Mouse (Mus musculus) thymus, adult 2 months (tissue): ENCODE measurements around the gene Rhox1. TPM values are rescaled to one million over a fixed set of nuclear protein-coding genes. Genes with fewer than 3 reads are reported as not detected.
"Not testable (repeated sequence)": the region's sequence is repeated elsewhere in the genome, so short reads cannot be mapped to it uniquely, and the experiment has no call there.

ENCODE experiments used
- DNase-seq: peaks from one replicate; pipeline ENCODE4 v3.0.0; 2021
- H3K27ac ChIP-seq: fragments of 200-500 bp; 2 replicates; pipeline ENCODE4 v1.5.1; 2012; ENCODE audit warnings: low read length, control low read depth; ENCODE audit not compliant: control insufficient read depth, insufficient read depth
- H3K27me3 ChIP-seq: fragments of 200-500 bp; 2 replicates; pipeline ENCODE4 v1.6.1; 2012; ENCODE audit warnings: mild to moderate bottlenecking, low read length, moderate library complexity, mixed read lengths; ENCODE audit not compliant: control insufficient read depth, insufficient read depth
- H3K36me3 ChIP-seq: fragments of 200-500 bp; 2 replicates; pipeline ENCODE4 v1.6.1; 2012; ENCODE audit warnings: mild to moderate bottlenecking, low read length, moderate library complexity; ENCODE audit not compliant: control insufficient read depth, insufficient read depth
- H3K4me1 ChIP-seq: fragments of 200-500 bp; replicated peaks from 2 replicates; pipeline ENCODE4 v1.6.1; 2012; ENCODE audit warnings: low read length; ENCODE audit not compliant: control insufficient read depth, insufficient read depth
- H3K4me3 ChIP-seq: fragments of 200-500 bp; 2 replicates; pipeline ENCODE4 v1.5.1; 2012; ENCODE audit warnings: mild to moderate bottlenecking, low read length, control low read depth, moderate library complexity; ENCODE audit not compliant: control insufficient read depth, insufficient read depth
- CTCF ChIP-seq: fragments of 200-500 bp; IDR thresholded peaks from 2 replicates; pipeline ENCODE4 v1.5.1; 2012; ENCODE audit warnings: mild to moderate bottlenecking, control low read depth, low read length, moderate library complexity, borderline replicate concordance; ENCODE audit not compliant: control insufficient read depth, poor library complexity, insufficient read depth; ENCODE audit errors: extremely low read depth
- POLR2A ChIP-seq: fragments of 200-500 bp; IDR thresholded peaks from 2 replicates; pipeline ENCODE4 v1.6.1; 2012; ENCODE audit warnings: mild to moderate bottlenecking, low read length, control low read depth, moderate library complexity; ENCODE audit not compliant: control insufficient read depth, poor library complexity, insufficient read depth; ENCODE audit errors: extremely low read depth
- WGBS: fragments of 180-500 bp; shearing (Covaris S2); methylation state at CpG from one replicate; pipeline ENCODE4 v1.1.7; 2018; 5-methylcytosine and 5-hydroxymethylcytosine counted together
- polyA plus RNA-seq: library from polyadenylated mRNA; depleted of rRNA; stranded (reverse); fragments of >200 nt; gene quantifications from 2 replicates; pipeline ENCODE4 v1.2.3, GENCODE M21; 2012; rRNA removed

The Rhox1 gene
- not detected in 2 replicates for polyA plus RNA-seq

GRCm38 (mm10) chrX:37222158-37222557, at the start of gene Rhox1:
Rhox1 (minus strand) TSS chrX:37222258.
- H3K27ac ChIP-seq, H3K4me3 ChIP-seq, H3K36me3 ChIP-seq, DNase-seq, H3K4me1 ChIP-seq, H3K27me3 ChIP-seq: not testable (repeated sequence)
- WGBS: 95% methylated on average over 1 of the region's 1 CpGs

GRCm38 (mm10) chrX:37265038-37265437, 43.0 kb upstream of the Rhox1 start, which contains the start of gene Rhox4a:
Rhox4a (plus strand) TSS chrX:37265338.
- H3K4me1 ChIP-seq, H3K4me3 ChIP-seq, H3K36me3 ChIP-seq, H3K27ac ChIP-seq, H3K27me3 ChIP-seq, DNase-seq: not testable (repeated sequence)
- 95% methylated on average over 11 of the region's 19 CpGs for WGBS

- not testable (repeated sequence) for H3K4me3 ChIP-seq, H3K27me3 ChIP-seq, H3K27ac ChIP-seq, H3K36me3 ChIP-seq, DNase-seq, H3K4me1 ChIP-seq
- WGBS: 90% methylated on average over 1 of the region's 3 CpGs
Observed at GRCm38 (mm10) chrX:37249619-37250018, 27.6 kb upstream of the Rhox1 start, which contains the start of gene Rhox3a. Rhox3a (plus strand) TSS chrX:37249919.

- not testable (repeated sequence) for H3K4me1 ChIP-seq, H3K27me3 ChIP-seq, H3K27ac ChIP-seq, DNase-seq, H3K4me3 ChIP-seq, H3K36me3 ChIP-seq
- 90% methylated on average over 2 of the region's 9 CpGs for WGBS
Observed at GRCm38 (mm10) chrX:37244676-37245075, 22.6 kb upstream of the Rhox1 start, which contains the start of gene Rhox2a. Rhox2a (plus strand) TSS chrX:37244976.

- no peaks in the 10 kb centered on the region for H3K27me3 ChIP-seq
- H3K36me3 ChIP-seq: no peaks in the 10 kb centered on the region
- no peak for DNase-seq
- no peak within 1 kb of the TSS for H3K4me3 ChIP-seq
- TF ChIP-seq POLR2A (no peak), CTCF (no peak)
- WGBS: 95% methylated on average over 10 of the region's 10 CpGs
- no peaks in the 10 kb centered on the region for H3K4me1 ChIP-seq
- no peak within 1 kb of the TSS for H3K27ac ChIP-seq
Observed at GRCm38 (mm10) chrX:37210941-37211340, 11.1 kb downstream of the Rhox1 start, which contains the start of gene Gm9. Gm9 (minus strand) TSS chrX:37211041.

GRCm38 (mm10) chrX:37198676-37199075, 23.4 kb downstream of the Rhox1 start:
- H3K4me3 ChIP-seq: no peak overlapping the region
- no peaks in the 10 kb centered on the region for H3K4me1 ChIP-seq
- TF ChIP-seq CTCF (no peak), POLR2A (no peak)
- H3K27ac ChIP-seq: no peak overlapping the region
- no peaks in the 10 kb centered on the region for H3K36me3 ChIP-seq
- DNase-seq: no peak
- no peaks in the 10 kb centered on the region for H3K27me3 ChIP-seq
- 67% methylated on average over 8 of the region's 8 CpGs for WGBS

- Histone ChIP-seq H3K4me3 (peak overlapping the region; percentile 99), H3K4me1 (peaks cover 5% of the 10 kb centered on the region), H3K27me3 (no peaks in the 10 kb centered on the region), H3K27ac (peak overlapping the region; percentile 29; the same call in 1 of the 2 replicates), H3K36me3 (no peaks in the 10 kb centered on the region)
- peak; percentile 1 for DNase-seq
- TF ChIP-seq CTCF: no peak
- no peak for TF ChIP-seq POLR2A
- WGBS: 11% methylated on average over 28 of the region's 28 CpGs
Observed at GRCm38 (mm10) chrX:37191744-37192379, 30.2 kb downstream of the Rhox1 start.
